Mouse (Mus musculus): ENCODE results near the gene Lsmem1. TPM values are rescaled to one million over a fixed set of nuclear protein-coding genes. Genes with fewer than 3 reads are reported as not detected.
"Not testable (repeated sequence)": the region's sequence is repeated elsewhere in the genome, so short reads cannot be mapped to it uniquely, and the experiment has no call there.

Gene Lsmem1
- polyA plus RNA-seq, 1 experiment from 2014 or later = 0.10 TPM

DNA sequence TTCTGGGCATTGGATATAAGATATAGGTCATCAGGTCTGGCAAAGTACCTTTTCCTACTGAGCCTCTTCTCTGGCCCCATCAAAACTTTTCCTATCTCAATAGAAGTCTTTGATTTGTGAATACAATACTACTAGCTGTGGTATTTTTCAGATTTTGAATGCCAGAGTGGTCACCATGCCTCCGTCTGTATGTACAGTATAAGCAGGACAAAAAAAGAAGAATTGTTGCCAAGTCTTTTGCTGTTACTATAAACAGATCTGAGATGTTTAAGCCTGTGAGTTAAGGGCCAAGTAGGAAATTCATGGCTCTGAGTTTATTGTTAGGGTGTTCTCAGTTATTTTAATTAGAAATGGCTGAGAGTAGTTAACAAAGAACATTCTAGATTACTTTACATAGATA, 24.1 kb downstream of the Lsmem1 start:
- not testable (repeated sequence) for H3K4me3 ChIP-seq (replicated peaks); H3K4me2 ChIP-seq; DNase-seq; H3K27ac ChIP-seq; H3K27me3 ChIP-seq; H3K9me3 ChIP-seq (replicated peaks); H3K4me1 ChIP-seq (replicated peaks); H3K9ac ChIP-seq; H3K36me3 ChIP-seq; ATAC-seq (ENCODE audit: low read depth)
- WGBS (ENCODE audit: insufficient replicate concordance) = 56% methylated on average over 1 of the region's 1 CpGs

DNA sequence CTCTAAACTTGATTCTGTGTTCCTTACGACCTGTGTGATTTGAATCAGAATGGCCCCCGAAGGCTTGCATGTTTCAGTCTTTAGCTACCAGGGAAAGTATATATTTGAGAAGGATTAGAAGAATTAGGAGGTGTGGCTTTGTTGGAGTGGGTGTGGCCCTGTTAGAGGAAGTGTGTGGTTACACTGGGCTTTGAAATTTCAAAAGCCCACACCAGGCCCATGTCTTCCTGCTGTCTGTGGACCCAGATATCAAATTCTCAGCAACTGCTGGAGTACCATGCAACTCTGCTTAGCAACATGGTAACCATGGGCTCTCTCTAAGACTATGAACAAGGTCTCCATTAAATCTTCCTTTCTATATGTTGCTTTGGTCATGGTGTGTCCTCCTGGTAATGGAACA, 27.7 kb downstream of the Lsmem1 start:
- DNase-seq = no peak
- no peak overlapping the region for H3K27ac ChIP-seq
- H3K36me3 ChIP-seq = no peaks in the 10 kb centered on the region
- no peak overlapping the region for H3K9ac ChIP-seq
- ATAC-seq (ENCODE audit: low read depth) = no peak
- no peaks in the 10 kb centered on the region for H3K9me3 ChIP-seq (replicated peaks)
- H3K4me3 ChIP-seq (replicated peaks) = no peak overlapping the region
- no peaks in the 10 kb centered on the region for H3K27me3 ChIP-seq
- H3K4me2 ChIP-seq = no peak overlapping the region
- WGBS (ENCODE audit: insufficient replicate concordance) = 64% methylated on average over 2 of the region's 2 CpGs
- H3K4me1 ChIP-seq (replicated peaks) = no peaks in the 10 kb centered on the region

DNA sequence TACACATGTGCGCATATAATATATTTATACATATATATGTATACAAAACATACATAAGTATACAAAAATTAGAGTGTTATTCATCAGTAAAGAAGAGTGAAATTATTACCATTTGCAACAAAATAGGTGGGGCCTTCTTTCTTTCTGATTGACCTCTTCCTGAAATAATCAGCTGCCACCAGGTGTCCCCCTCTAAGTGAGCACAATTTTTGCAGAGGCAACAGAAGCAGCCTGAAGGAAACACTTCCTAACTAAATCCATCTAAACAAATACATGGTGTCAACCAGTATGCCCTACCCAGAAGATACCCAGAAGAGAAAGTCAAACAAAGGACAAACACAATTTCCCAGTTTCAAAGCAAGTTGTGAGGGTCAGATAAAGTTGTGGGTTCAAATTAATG, 29.6 kb downstream of the Lsmem1 start:
- H3K4me2 ChIP-seq = no peak overlapping the region
- H3K4me3 ChIP-seq (replicated peaks) = no peak overlapping the region
- no peaks in the 10 kb centered on the region for H3K27me3 ChIP-seq
- H3K4me1 ChIP-seq (replicated peaks) = no peaks in the 10 kb centered on the region
- H3K9me3 ChIP-seq (replicated peaks) = no peaks in the 10 kb centered on the region
- no peak for DNase-seq
- H3K27ac ChIP-seq = no peak overlapping the region
- no peak for ATAC-seq (ENCODE audit: low read depth)
- WGBS (ENCODE audit: insufficient replicate concordance) = 83% methylated on average over 1 of the region's 1 CpGs
- H3K9ac ChIP-seq = no peak overlapping the region
- H3K36me3 ChIP-seq = no peaks in the 10 kb centered on the region

DNA sequence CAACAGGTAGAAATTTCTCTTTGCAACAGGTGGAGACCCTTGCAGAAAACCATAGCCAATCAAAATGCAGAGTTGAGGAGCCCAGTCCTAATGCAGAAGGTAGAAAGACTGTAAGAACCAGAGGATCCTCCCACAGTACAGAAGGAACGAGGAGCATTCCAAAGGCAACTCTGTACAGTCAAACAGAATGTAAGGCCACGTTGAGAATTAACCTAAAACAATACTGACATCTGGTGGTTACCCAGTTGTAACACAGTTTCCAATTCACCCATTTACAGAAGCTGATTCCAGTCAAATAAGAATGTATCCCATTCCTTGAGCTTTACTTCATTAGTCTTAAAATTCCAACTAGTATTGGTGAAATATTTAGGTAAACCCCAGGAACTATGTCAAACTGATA, 34.7 kb downstream of the Lsmem1 start:
- WGBS (ENCODE audit: insufficient replicate concordance) = 6% methylated on average over 2 of the region's 2 CpGs
- Histone ChIP-seq H3K4me2 (no peak overlapping the region), H3K27me3 (no peaks in the 10 kb centered on the region), H3K27ac (no peak overlapping the region), H3K4me1 (replicated peaks) (no peaks in the 10 kb centered on the region), H3K9me3 (replicated peaks) (no peaks in the 10 kb centered on the region), H3K36me3 (no peaks in the 10 kb centered on the region), H3K4me3 (replicated peaks) (no peak overlapping the region), H3K9ac (no peak overlapping the region)
- DNase-seq = no peak
- ATAC-seq (ENCODE audit: low read depth) = no peak

DNA sequence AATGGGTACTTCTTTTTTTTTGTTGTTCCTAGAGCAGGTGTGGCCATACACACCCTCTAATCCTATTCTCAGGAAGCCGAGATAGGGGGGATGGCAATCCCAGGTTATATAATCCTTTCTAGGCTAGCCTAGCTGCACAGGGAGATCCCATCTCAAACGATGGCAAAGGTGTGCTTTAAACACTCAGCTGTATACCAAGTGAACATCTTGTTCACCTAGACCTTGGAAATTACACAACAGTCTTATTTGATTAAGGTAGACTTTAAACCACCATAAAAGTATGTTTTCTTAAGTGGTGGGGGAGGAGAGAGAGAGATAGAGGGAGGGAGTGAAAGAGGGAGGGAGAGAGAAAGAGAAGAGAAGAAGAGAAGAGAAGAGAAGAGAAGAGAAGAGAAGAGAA, 38.5 kb downstream of the Lsmem1 start:
- H3K4me3 ChIP-seq (replicated peaks) = no peak overlapping the region
- no peaks in the 10 kb centered on the region for H3K27me3 ChIP-seq
- ATAC-seq (ENCODE audit: low read depth) (no peak), DNase-seq (no peak)
- 41% methylated on average over 2 of the region's 2 CpGs for WGBS (ENCODE audit: insufficient replicate concordance)
- no peak overlapping the region for H3K9ac ChIP-seq
- no peaks in the 10 kb centered on the region for H3K36me3 ChIP-seq
- H3K9me3 ChIP-seq (replicated peaks) = no peaks in the 10 kb centered on the region
- no peaks in the 10 kb centered on the region for H3K4me1 ChIP-seq (replicated peaks)
- H3K4me2 ChIP-seq = no peak overlapping the region
- H3K27ac ChIP-seq = no peak overlapping the region

DNA sequence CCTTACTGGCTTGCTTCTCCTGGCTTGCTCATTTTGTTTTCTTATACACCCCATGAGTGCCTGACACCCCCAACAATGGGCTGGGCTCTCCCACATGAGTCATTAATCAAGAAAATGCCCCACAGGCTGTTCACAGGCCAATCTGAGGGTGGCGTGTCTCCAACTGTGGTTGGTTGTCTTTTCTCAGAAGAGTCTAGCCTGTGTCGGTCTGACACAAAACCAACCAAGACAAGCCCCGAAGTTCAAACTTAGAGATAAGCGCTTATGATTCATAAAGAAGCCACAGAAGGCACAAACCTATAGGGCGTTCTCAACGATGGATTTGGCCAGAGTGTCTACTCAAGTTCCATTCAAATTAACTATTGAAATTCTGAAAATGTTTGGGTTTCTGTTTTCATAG, 45.1 kb downstream of the Lsmem1 start:
- no peak overlapping the region for H3K27ac ChIP-seq
- H3K4me1 ChIP-seq (replicated peaks) = peaks cover 4% of the 10 kb centered on the region; the same call in 1 of the 2 replicates
- DNase-seq (no peak), ATAC-seq (ENCODE audit: low read depth) (no peak)
- no peak overlapping the region for H3K4me2 ChIP-seq
- no peaks in the 10 kb centered on the region for H3K27me3 ChIP-seq
- H3K36me3 ChIP-seq = no peaks in the 10 kb centered on the region
- H3K9ac ChIP-seq = no peak overlapping the region
- 55% methylated on average over 6 of the region's 6 CpGs for WGBS (ENCODE audit: insufficient replicate concordance)
- H3K9me3 ChIP-seq (replicated peaks) = no peaks in the 10 kb centered on the region
- no peak overlapping the region for H3K4me3 ChIP-seq (replicated peaks)

DNA sequence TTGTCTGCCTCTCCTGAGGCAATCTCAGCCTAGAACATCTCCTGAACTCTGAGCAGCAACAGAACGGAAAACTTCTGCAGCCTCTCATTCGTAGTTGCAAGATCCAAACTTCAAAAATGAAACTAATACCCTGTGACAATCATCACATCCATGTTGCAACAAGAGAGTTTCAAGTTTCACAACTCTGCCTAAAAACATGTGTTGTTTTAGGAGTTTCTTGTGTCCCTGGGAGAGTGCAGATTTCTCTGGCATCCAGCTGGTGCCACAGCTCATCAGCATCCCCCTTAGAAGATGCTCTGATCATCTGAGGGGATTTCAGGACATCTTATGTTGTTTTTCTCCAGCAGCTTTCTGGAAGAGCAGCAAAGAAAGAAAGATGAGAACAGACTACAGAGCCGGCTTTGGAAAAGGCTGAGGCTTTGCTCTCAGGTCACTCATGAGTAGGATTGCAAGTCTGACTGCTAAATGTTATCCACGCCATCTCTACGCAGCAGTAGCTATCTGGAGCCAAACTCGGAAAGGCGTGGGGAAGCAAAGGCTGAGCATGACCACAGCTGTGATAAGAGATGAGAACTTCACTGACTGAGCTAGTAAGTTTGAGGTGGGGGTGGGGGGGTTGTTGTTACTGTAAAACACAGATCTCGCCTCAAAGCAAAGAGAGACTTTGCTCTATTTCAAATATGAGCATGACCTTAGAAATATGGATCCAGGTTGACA, 46.8 kb downstream of the Lsmem1 start:
- peaks cover 4% of the 10 kb centered on the region; the same call in 1 of the 2 replicates for H3K4me1 ChIP-seq (replicated peaks)
- ATAC-seq (ENCODE audit: low read depth) = no peak
- WGBS (ENCODE audit: insufficient replicate concordance) = 28% methylated on average over 8 of the region's 8 CpGs

DNA sequence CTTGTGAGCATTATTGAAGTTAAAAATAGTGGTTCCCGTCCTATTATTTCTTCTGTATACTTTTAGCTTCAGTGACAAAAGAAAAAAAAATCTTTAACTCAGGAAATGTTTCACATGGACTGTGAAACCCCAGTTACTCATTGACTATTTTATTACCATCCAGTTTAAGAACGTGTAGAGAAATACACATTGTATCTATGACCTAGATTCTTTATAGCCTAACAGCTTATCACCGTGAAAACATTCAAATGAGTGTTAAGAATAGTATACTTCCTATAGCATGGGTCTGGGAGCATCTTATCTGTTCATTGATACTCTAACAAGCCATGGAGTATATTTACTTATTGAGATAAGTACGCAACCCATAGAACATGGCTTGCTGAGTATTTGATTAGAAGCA, 52.0 kb downstream of the Lsmem1 start:
- Histone ChIP-seq H3K4me1 (replicated peaks) (no peaks in the 10 kb centered on the region), H3K4me2 (no peak overlapping the region), H3K9me3 (replicated peaks) (no peaks in the 10 kb centered on the region), H3K4me3 (replicated peaks) (no peak overlapping the region), H3K27ac (no peak overlapping the region), H3K9ac (no peak overlapping the region), H3K36me3 (no peaks in the 10 kb centered on the region), H3K27me3 (no peaks in the 10 kb centered on the region)
- WGBS (ENCODE audit: insufficient replicate concordance) = 54% methylated on average over 4 of the region's 4 CpGs
- DNase-seq (no peak), ATAC-seq (ENCODE audit: low read depth) (no peak)

More for the DNA sequence above, 46.8 kb downstream of the Lsmem1 start:
- DNase-seq = no peak
- H3K4me2 ChIP-seq = no peak overlapping the region
- H3K4me3 ChIP-seq (replicated peaks) = no peak overlapping the region
- H3K36me3 ChIP-seq = no peaks in the 10 kb centered on the region
- H3K27ac ChIP-seq = no peak overlapping the region
- no peaks in the 10 kb centered on the region for H3K9me3 ChIP-seq (replicated peaks)
- H3K9ac ChIP-seq = no peak overlapping the region
- no peaks in the 10 kb centered on the region for H3K27me3 ChIP-seq

DNA sequence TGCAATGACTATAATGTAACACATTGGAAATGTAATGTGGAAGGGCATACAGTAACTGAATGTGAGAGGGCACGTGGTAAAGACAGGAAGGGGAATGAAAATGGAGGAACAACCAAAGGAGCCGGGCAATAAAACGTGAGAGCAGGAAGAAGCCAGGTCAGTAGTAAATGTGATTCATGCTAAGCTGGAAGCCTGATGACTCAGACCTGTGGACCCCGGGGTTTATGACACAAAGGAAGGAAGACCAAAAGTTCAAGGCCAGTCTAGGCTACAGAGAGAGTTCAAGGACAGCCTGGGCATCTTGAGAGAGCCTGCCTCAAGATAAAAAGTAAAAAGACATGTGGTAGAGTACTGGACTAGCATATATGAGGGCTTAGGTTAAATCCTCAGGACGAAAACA, 52.8 kb downstream of the Lsmem1 start:
- Histone ChIP-seq H3K9ac (no peak overlapping the region), H3K4me3 (replicated peaks) (no peak overlapping the region), H3K4me1 (replicated peaks) (no peaks in the 10 kb centered on the region), H3K27me3 (no peaks in the 10 kb centered on the region), H3K36me3 (no peaks in the 10 kb centered on the region), H3K4me2 (no peak overlapping the region), H3K9me3 (replicated peaks) (no peaks in the 10 kb centered on the region), H3K27ac (no peak overlapping the region)
- ATAC-seq (ENCODE audit: low read depth) = no peak
- WGBS (ENCODE audit: insufficient replicate concordance) = 33% methylated on average over 5 of the region's 5 CpGs
- no peak for DNase-seq

DNA sequence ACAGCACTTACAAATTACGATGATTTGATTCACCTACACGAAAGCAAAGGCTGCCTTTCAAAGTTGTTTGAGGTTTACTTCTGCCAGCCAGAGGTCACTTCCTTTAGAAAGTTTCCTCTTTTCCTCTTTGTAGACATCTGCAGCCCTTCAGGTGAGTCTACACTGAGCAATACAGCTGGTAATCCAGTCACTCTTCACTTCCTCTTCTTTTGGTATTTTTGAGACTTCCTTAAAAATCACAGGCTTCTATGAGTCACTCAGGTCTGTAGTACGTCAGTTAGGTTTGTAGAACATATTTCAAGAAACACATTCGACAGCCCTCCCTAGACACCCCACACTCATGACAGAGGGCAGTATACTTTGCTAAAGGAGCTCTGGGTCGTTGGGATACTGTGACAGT, 58.6 kb downstream of the Lsmem1 start:
- Histone ChIP-seq H3K4me3 (replicated peaks) (no peak overlapping the region), H3K27me3 (no peaks in the 10 kb centered on the region), H3K4me2 (no peak overlapping the region), H3K36me3 (no peaks in the 10 kb centered on the region), H3K9ac (no peak overlapping the region), H3K27ac (no peak overlapping the region), H3K4me1 (replicated peaks) (no peaks in the 10 kb centered on the region), H3K9me3 (replicated peaks) (no peaks in the 10 kb centered on the region)
- DNase-seq (no peak), ATAC-seq (ENCODE audit: low read depth) (no peak)
- WGBS (ENCODE audit: insufficient replicate concordance) = 41% methylated on average over 5 of the region's 5 CpGs

DNA sequence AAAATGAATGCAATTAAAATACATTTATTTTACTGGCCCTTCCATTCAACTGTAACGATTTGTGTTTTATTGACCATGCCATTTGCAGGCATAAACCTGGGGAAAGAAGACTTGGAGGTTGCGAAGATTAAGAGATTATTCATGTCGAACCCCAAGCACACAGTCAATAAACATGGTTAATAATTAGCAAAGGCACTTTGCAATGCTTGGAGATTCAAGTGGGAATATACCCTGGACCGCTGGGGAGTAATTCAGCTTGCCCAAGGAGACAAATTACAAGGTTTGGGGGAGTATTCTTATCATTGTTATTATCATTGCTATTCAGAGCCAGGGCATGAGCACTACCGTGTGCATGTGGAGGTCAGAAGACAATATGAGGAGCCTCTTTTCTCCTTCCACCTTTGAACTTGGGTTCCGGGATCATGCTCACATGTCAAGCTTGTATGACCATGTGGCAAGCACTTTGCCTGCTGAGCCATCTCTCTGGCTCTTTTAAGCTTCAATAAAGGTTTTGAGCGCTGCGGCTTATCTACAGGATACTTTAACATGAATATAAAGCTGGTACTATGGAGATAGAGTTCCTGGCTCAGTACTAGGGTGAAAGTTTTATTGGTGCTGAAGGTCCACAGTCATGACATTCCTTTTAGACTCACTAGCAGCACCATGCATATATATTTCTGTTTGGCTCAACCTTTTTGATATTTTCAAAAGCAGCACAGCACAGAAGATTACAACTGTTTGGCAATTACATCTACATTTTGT, 59.6 kb downstream of the Lsmem1 start:
- Histone ChIP-seq H3K36me3 (no peaks in the 10 kb centered on the region), H3K9ac (no peak overlapping the region), H3K4me2 (no peak overlapping the region), H3K4me3 (replicated peaks) (no peak overlapping the region), H3K9me3 (replicated peaks) (no peaks in the 10 kb centered on the region), H3K27me3 (peaks cover 5% of the 10 kb centered on the region), H3K27ac (no peak overlapping the region), H3K4me1 (replicated peaks) (no peaks in the 10 kb centered on the region)
- ATAC-seq (ENCODE audit: low read depth) (no peak), DNase-seq (no peak)
- 71% methylated on average over 8 of the region's 8 CpGs for WGBS (ENCODE audit: insufficient replicate concordance)

DNA sequence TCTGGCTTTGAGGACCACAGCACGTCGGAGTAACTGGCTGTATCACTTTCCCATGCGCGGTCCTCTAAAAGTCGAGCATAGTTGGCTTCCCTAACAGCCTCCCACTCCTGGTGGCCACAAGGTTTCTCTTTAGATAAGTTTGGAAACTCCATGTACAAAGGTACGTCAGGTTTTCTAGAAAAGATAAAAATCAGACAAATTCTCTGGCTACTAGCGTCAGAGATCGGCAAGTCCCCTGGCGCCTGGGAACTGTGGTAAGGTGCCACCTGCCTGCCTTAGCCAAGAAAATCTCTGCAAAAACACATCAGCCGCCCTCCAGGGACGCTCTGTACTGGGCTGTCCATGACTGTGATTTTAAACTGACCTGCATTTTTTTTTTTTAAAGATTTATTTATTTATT, 64.8 kb downstream of the Lsmem1 start:
- Histone ChIP-seq H3K4me3 (replicated peaks) (peak overlapping the region; percentile 37; the same call in 1 of the 2 replicates), H3K9me3 (replicated peaks) (no peaks in the 10 kb centered on the region), H3K27me3 (peaks cover 41% of the 10 kb centered on the region), H3K4me2 (peak overlapping the region; percentile 56), H3K9ac (no peak overlapping the region), H3K27ac (no peak overlapping the region), H3K36me3 (no peaks in the 10 kb centered on the region), H3K4me1 (replicated peaks) (peaks cover 8% of the 10 kb centered on the region)
- 41% methylated on average over 11 of the region's 11 CpGs for WGBS (ENCODE audit: insufficient replicate concordance)
- no peak for ATAC-seq (ENCODE audit: low read depth)
- DNase-seq = no peak

Data from liver, embryonic 13.5 days (tissue).